Mouse (Mus musculus) olfactory bulb, adult 2 months (tissue): Measurements from ENCODE around the gene Cpz. TPM values are rescaled to one million over a fixed set of nuclear protein-coding genes. Genes with fewer than 3 reads are reported as not detected.
A peak's percentile ranks its signal among the peaks of the same experiment; 100 is the strongest.

Experiments
- H3K27ac ChIP-seq: fragments of 200-500 bp; 2 replicates; pipeline ENCODE4 v1.5.1; 2012; ENCODE audit warnings: low read depth, low read length; ENCODE audit not compliant: insufficient read depth
- H3K4me1 ChIP-seq: fragments of 200-500 bp; 2 replicates; pipeline ENCODE4 v1.6.1; 2012; ENCODE audit warnings: low read length; ENCODE audit not compliant: control insufficient read depth, insufficient read depth
- H3K4me3 ChIP-seq: fragments of 200-500 bp; 2 replicates; pipeline ENCODE4 v1.5.1; 2012; ENCODE audit warnings: mild to moderate bottlenecking, low read depth, low read length, moderate library complexity; ENCODE audit not compliant: insufficient read depth
- CTCF ChIP-seq: fragments of 200-500 bp; IDR thresholded peaks from 2 replicates; pipeline ENCODE4 v1.5.1; 2012; ENCODE audit warnings: low read depth, mild to moderate bottlenecking, low read length, moderate library complexity; ENCODE audit not compliant: insufficient read depth
- POLR2A ChIP-seq: fragments of 200-500 bp; IDR thresholded peaks from 2 replicates; pipeline ENCODE4 v1.6.1; 2012; ENCODE audit warnings: mild to moderate bottlenecking, low read depth, low read length, moderate library complexity; ENCODE audit not compliant: insufficient read depth
- WGBS: fragments of 180-500 bp; shearing (Covaris S2); methylation state at CpG from one replicate; pipeline ENCODE4 v1.1.7; 2018; 5-methylcytosine and 5-hydroxymethylcytosine counted together
- polyA plus RNA-seq: library from polyadenylated mRNA; stranded (reverse); fragments of >200 nt; gene quantifications from 2 replicates; pipeline ENCODE4 v1.2.4, GENCODE M21; 2012; ENCODE audit warnings: low replicate concordance; ENCODE audit not compliant: missing spikeins, insufficient read depth, insufficient read length

Cpz gene
- not detected in 2 replicates for polyA plus RNA-seq

- H3K4me1 ChIP-seq: peaks cover 13% of the 10 kb centered on the region
- H3K4me3 ChIP-seq: 0 out of 2 replicates have a peak within 1 kb of the TSS, but pooled peaks have one; percentile 0
- WGBS: 8% methylated on average over 29 of the region's 29 CpGs
These were observed at the start of gene Cpz for GRCm38 (mm10) chr5:35525469-35526123. Gene Cpz, minus strand, starts transcription at chr5:35525698.

GRCm38 (mm10) chr5:35574653-35575599 is 49.4 kb upstream of the Cpz start, which contains the start of gene Trmt44:
Gene Trmt44, minus strand, starts transcription at chr5:35575070.
- WGBS: 3% methylated on average over 56 of the region's 56 CpGs
- H3K4me1 ChIP-seq: 0 out of 2 replicates have a peak, but pooled peaks cover 4% of the 10 kb centered on the region
- TF ChIP-seq POLR2A (peak; percentile 87), CTCF (no peak)
- peak within 1 kb of the TSS; percentile 77 for H3K4me3 ChIP-seq
- H3K27ac ChIP-seq: peak within 1 kb of the TSS; percentile 54

More at GRCm38 (mm10) chr5:35525469-35526123, at the start of gene Cpz:
- H3K27ac ChIP-seq: no peak within 1 kb of the TSS
- no peak for TF ChIP-seq CTCF
- no peak for TF ChIP-seq POLR2A

- no peak overlapping the region for H3K27ac ChIP-seq
- H3K4me3 ChIP-seq: no peak overlapping the region
- WGBS: 95% methylated on average over 6 of the region's 6 CpGs
- 0 out of 2 replicates have a peak, but pooled peaks cover 4% of the 10 kb centered on the region for H3K4me1 ChIP-seq
- TF ChIP-seq CTCF (no peak), POLR2A (no peak)
These were observed 46.0 kb upstream of the Cpz start for GRCm38 (mm10) chr5:35571546-35571945.

- no peak overlapping the region for H3K27ac ChIP-seq
- no peaks in the 10 kb centered on the region for H3K4me1 ChIP-seq
- no peak overlapping the region for H3K4me3 ChIP-seq
- TF ChIP-seq CTCF (no peak), POLR2A (no peak)
- 77% methylated on average over 4 of the region's 4 CpGs for WGBS
These were observed 41.1 kb upstream of the Cpz start for GRCm38 (mm10) chr5:35566632-35567031.

GRCm38 (mm10) chr5:35565217-35565616 is 39.7 kb upstream of the Cpz start:
- Histone ChIP-seq H3K4me3 (no peak overlapping the region), H3K27ac (no peak overlapping the region), H3K4me1 (no peaks in the 10 kb centered on the region)
- TF ChIP-seq POLR2A (no peak), CTCF (no peak)
- WGBS: 93% methylated on average over 9 of the region's 9 CpGs

GRCm38 (mm10) chr5:35563449-35563848 is 38.0 kb upstream of the Cpz start:
- Histone ChIP-seq H3K27ac (no peak overlapping the region), H3K4me1 (no peaks in the 10 kb centered on the region), H3K4me3 (no peak overlapping the region)
- TF ChIP-seq CTCF (peak; percentile 60), POLR2A (no peak)
- WGBS: 0% methylated on average over 1 of the region's 1 CpGs

DNA sequence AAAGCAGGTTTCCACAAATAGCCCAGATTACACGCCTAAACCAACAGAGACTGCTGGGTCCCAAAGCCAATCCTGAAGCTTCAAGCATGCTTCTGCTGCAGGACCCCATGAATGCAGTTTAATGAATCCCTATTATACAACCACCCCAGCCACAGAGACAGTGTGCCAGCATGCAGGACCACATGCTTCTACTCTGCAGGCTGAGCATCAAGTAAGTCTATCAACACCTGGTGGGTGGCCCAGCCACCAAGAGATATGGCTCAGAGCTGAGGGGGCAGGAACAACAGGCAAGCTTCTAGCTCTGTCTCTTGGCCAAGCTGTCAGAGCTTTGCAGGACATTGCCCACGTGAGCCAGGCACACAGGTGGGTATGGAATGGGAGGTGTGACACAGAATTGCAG is 37.1 kb upstream of the Cpz start:
- no peak for TF ChIP-seq POLR2A
- TF ChIP-seq CTCF: no peak
- WGBS: 80% methylated on average over 2 of the region's 2 CpGs
- Histone ChIP-seq H3K27ac (no peak overlapping the region), H3K4me3 (no peak overlapping the region), H3K4me1 (no peaks in the 10 kb centered on the region)

- H3K27ac ChIP-seq: no peak overlapping the region
- 84% methylated on average over 8 of the region's 8 CpGs for WGBS
- no peaks in the 10 kb centered on the region for H3K4me1 ChIP-seq
- TF ChIP-seq POLR2A (no peak), CTCF (no peak)
- H3K4me3 ChIP-seq: no peak overlapping the region
These were observed 33.9 kb upstream of the Cpz start for GRCm38 (mm10) chr5:35559447-35559846.

GRCm38 (mm10) chr5:35557946-35558621 is 32.6 kb upstream of the Cpz start:
- 60% methylated on average over 13 of the region's 13 CpGs for WGBS
- Histone ChIP-seq H3K27ac (no peak overlapping the region), H3K4me3 (no peak overlapping the region), H3K4me1 (no peaks in the 10 kb centered on the region)
- TF ChIP-seq POLR2A (no peak), CTCF (no peak)
